Mouse (Mus musculus) MEL (cell line): ENCODE results near the gene Kyat1.

Experiments used
- CTCF ChIP-seq, 3 experiments: IDR thresholded peaks in 2 of 3; conservative IDR thresholded peaks in 1 of 3; 2 replicates each; pipeline ENCODE4 v1.5.1; 2011 to 2012; ENCODE audit warnings: low read length in 3 of 3, low read depth in 2 of 3, mild to moderate bottlenecking in 2 of 3, improper control_type of control experiment in 1 of 3, inconsistent platforms in 1 of 3, mixed read lengths in 1 of 3, moderate library complexity in 1 of 3; ENCODE audit not compliant: control insufficient read depth in 1 of 3, insufficient read depth in 1 of 3, poor library complexity in 1 of 3, severe bottlenecking in 1 of 3
- HCFC1 ChIP-seq: IDR thresholded peaks from 2 replicates; pipeline ENCODE4 v1.6.1; 2012; ENCODE audit warnings: low read depth, mild to moderate bottlenecking, inconsistent platforms, low read length, improper control_type of control experiment, moderate library complexity
- MAZ ChIP-seq: IDR thresholded peaks from 2 replicates; pipeline ENCODE4 v1.6.1; 2012; ENCODE audit warnings: low read depth, mild to moderate bottlenecking, inconsistent platforms, low read length, improper control_type of control experiment

DNA sequence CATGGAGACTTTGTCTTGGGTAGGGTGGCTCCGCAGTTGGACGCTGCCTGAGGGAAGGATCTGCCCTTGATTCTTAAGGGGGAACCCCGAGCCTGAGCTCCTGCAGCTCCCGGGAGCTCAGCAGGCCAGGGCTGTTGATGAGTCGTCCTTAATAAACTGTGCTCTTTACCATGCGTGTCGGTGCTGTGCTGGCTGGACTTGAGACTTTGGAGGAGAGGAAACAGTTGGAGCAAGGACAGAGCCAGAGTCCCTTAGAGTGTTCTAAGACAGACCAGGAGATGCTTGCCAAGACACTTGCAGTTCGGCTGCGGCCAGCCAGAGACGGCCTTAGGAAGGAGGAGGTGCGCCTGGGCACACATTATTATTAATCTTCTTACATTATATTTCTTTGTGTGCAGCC is 53.8 kb downstream of the Kyat1 start:
- TF ChIP-seq MAZ (no peak), HCFC1 (no peak), CTCF (IDR thresholded peaks at IDR 0.05 in 2 of 3, conservative IDR thresholded peaks at IDR 0.05 in 1 of 3; ENCODE audit: control insufficient read depth in 1 of 3, insufficient read depth in 1 of 3, low read depth in 2 of 3, low read length in 3 of 3, poor library complexity in 1 of 3, severe bottlenecking in 1 of 3) (no peak)
